Mouse (Mus musculus): ENCODE measurements around the gene Hap1. TPM values are rescaled to one million over a fixed set of nuclear protein-coding genes. Genes with fewer than 3 reads are reported as not detected.

Gene Hap1
- total RNA-seq, 2 experiments from 2014 or later, result 150 to 194 TPM

- intact Hi-C loops (cut with DNase I), result no loop called here
- TF ChIP-seq CTCF (IDR thresholded peaks at IDR 0.05), result peak; percentile 45
- peak overlapping the region; percentile 89 for H3K4me3 ChIP-seq
- peak overlapping the region; percentile 72 for H3K27ac ChIP-seq
- peak in 1 of 2 experiments; percentile 45 for DNase-seq (ENCODE audit: extremely low spot score in 1 of 2, low spot score in 2 of 2)
Observed at GRCm38 (mm10) chr11:100396886-100397599, 41.1 kb upstream of the Hap1 start.

- no peak for DNase-seq (ENCODE audit: extremely low spot score in 1 of 2, low spot score in 2 of 2)
- Histone ChIP-seq H3K4me3 (peak overlapping the region; percentile 89), H3K27ac (peak overlapping the region; percentile 72)
- TF ChIP-seq CTCF (IDR thresholded peaks at IDR 0.05), result no peak; the same call in 1 of the 2 replicates
- intact Hi-C loops (cut with DNase I), result no loop called here
Observed at GRCm38 (mm10) chr11:100395861-100396631, 40.1 kb upstream of the Hap1 start.

- intact Hi-C loops (cut with DNase I), result no loop called here
- Histone ChIP-seq H3K27ac (peak overlapping the region; percentile 72), H3K4me3 (peak overlapping the region; percentile 89)
- no peak for TF ChIP-seq CTCF (IDR thresholded peaks at IDR 0.05)
- no peak for DNase-seq (ENCODE audit: extremely low spot score in 1 of 2, low spot score in 2 of 2)
Observed at GRCm38 (mm10) chr11:100395200-100395599, 39.3 kb upstream of the Hap1 start.

- TF ChIP-seq CTCF (IDR thresholded peaks at IDR 0.05), result no peak
- Histone ChIP-seq H3K4me3 (no peak overlapping the region; the same call in 1 of the 2 replicates), H3K27ac (peak overlapping the region; percentile 72; the same call in 1 of the 2 replicates)
- DNase-seq (ENCODE audit: extremely low spot score in 1 of 2, low spot score in 2 of 2), result no peak
- intact Hi-C loops (cut with DNase I), result no loop called here
Observed at GRCm38 (mm10) chr11:100394353-100395074, 38.6 kb upstream of the Hap1 start.

GRCm38 (mm10) chr11:100393733-100394132 is 37.8 kb upstream of the Hap1 start:
- intact Hi-C loops (cut with DNase I), result no loop called here
- no peak overlapping the region for H3K4me3 ChIP-seq
- DNase-seq (ENCODE audit: extremely low spot score in 1 of 2, low spot score in 2 of 2), result peak in 1 of 2 experiments; percentile 38
- H3K27ac ChIP-seq, result peak overlapping the region; percentile 51; the same call in 1 of the 2 replicates
- TF ChIP-seq CTCF (IDR thresholded peaks at IDR 0.05), result no peak

GRCm38 (mm10) chr11:100392958-100393357 is 37.0 kb upstream of the Hap1 start:
- H3K4me3 ChIP-seq, result no peak overlapping the region
- intact Hi-C loops (cut with DNase I), result no loop called here

GRCm38 (mm10) chr11:100391884-100392345 is 36.0 kb upstream of the Hap1 start:
- H3K27ac ChIP-seq, result peak overlapping the region; percentile 60; the same call in 1 of the 2 replicates
- no peak for TF ChIP-seq CTCF (IDR thresholded peaks at IDR 0.05)
- DNase-seq (ENCODE audit: extremely low spot score in 1 of 2, low spot score in 2 of 2), result no peak
- intact Hi-C loops (cut with DNase I), result no loop called here
- H3K4me3 ChIP-seq, result no peak overlapping the region

More at GRCm38 (mm10) chr11:100392958-100393357, 37.0 kb upstream of the Hap1 start:
- H3K27ac ChIP-seq, result peak overlapping the region; percentile 51; the same call in 1 of the 2 replicates
- no peak for DNase-seq (ENCODE audit: extremely low spot score in 1 of 2, low spot score in 2 of 2)
- TF ChIP-seq CTCF (IDR thresholded peaks at IDR 0.05), result no peak

GRCm38 (mm10) chr11:100391081-100391883 is 35.4 kb upstream of the Hap1 start:
- Histone ChIP-seq H3K27ac (peak overlapping the region; percentile 60), H3K4me3 (no peak overlapping the region)
- intact Hi-C loops (cut with DNase I), result no loop called here
- peak; percentile 31 for TF ChIP-seq CTCF (IDR thresholded peaks at IDR 0.05)
- peak in 1 of 2 experiments; percentile 40 for DNase-seq (ENCODE audit: extremely low spot score in 1 of 2, low spot score in 2 of 2)

- peak overlapping the region; percentile 60 for H3K27ac ChIP-seq
- intact Hi-C loops (cut with DNase I), result no loop called here
- DNase-seq (ENCODE audit: extremely low spot score in 1 of 2, low spot score in 2 of 2), result no peak
- TF ChIP-seq CTCF (IDR thresholded peaks at IDR 0.05), result no peak
- no peak overlapping the region for H3K4me3 ChIP-seq
Observed at GRCm38 (mm10) chr11:100389931-100390445, 34.1 kb upstream of the Hap1 start.

GRCm38 (mm10) chr11:100388588-100388987 is 32.7 kb upstream of the Hap1 start:
- TF ChIP-seq CTCF (IDR thresholded peaks at IDR 0.05), result no peak
- Histone ChIP-seq H3K27ac (peak overlapping the region; percentile 48), H3K4me3 (no peak overlapping the region)
- DNase-seq (ENCODE audit: extremely low spot score in 1 of 2, low spot score in 2 of 2), result no peak
- intact Hi-C loops (cut with DNase I), result no loop called here

Measured in left cerebral cortex, adult 2 months (tissue).